Mouse (Mus musculus) liver, adult 2 months (tissue): ENCODE results near the gene Tesmin.

Experiments used
- CTCF ChIP-seq: fragments of 200-500 bp; IDR thresholded peaks from 2 replicates; pipeline ENCODE4 v1.5.1; 2011; ENCODE audit warnings: low read depth, low read length, control low read depth
- POLR2A ChIP-seq: fragments of 200-500 bp; IDR thresholded peaks from 2 replicates; pipeline ENCODE4 v1.6.1; 2011; ENCODE audit warnings: low read length, control low read depth; ENCODE audit not compliant: insufficient read depth; ENCODE audit errors: extremely low read depth

DNA sequence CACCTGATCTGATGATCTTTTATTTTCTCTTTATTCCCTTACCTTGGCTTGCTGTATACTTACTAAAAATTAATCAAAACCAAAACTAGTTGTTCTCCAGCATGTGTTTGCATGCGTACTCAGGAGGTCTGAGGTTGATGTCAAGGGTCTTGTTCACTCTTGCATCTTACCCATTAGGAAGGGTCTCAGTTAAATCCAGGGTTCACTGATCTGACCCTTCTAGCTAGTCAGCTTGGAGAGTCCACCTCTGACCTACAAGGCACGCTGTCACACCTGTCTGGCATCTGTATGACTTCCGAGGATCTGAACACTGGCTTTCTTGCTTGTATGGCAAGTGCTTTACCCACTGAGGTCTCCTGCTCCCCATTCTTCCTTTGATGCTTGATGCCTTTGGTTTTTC is 62.1 kb downstream of the Tesmin start:
- no peak for TF ChIP-seq CTCF
- TF ChIP-seq POLR2A = no peak
